ENCODE assay signal across 26 mouse cellular contexts in the genomic region with DNA sequence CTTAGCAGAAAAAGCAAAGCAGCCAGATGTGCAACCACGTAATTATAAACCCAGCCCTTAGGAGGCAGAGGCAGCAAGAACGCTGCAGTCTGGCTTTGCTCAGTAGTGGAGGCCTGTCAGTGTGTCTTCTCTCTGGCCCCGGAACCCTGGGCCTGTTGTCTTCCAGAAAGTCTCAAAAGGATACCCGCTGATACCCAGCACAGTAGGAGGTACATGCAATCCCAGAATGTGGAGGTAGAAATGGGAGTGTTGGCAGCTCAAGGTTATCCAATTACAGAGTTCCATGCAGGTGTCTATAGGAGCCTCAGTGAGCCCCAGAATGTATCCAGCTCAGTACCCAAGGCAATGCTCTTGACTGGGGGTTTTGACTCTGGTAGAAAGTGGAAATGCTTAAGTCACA.
"Had no signal": no experiment of that assay in that cellular context is flagged by ENCODE, and none has a peak within 500 bp of the region (broad histone marks: within the 10 kb centered on the region; RNA-seq: fewer than 3 reads in every experiment).

No protein-coding gene starts in this region.

- H3K9ac ChIP-seq: heart, embryonic 12.5 days; hindbrain, embryonic 12.5 days; hindbrain, embryonic 14.5 days; intestine, embryonic 15.5 days; limb, embryonic 13.5 days; limb, embryonic 15.5 days; liver, embryonic 12.5 days; liver, embryonic 14.5 days had no signal

- H3K9me3 ChIP-seq: heart, embryonic 10.5 days; heart, embryonic 12.5 days; hindbrain, embryonic 10.5 days; hindbrain, embryonic 12.5 days; intestine, embryonic 15.5 days; limb, embryonic 13.5 days; limb, embryonic 15.5 days; liver, embryonic 12.5 days had no signal

- H3K36me3 ChIP-seq: heart, embryonic 10.5 days; heart, embryonic 12.5 days; hindbrain, embryonic 10.5 days; hindbrain, embryonic 12.5 days; intestine, embryonic 15.5 days; limb, embryonic 13.5 days; limb, embryonic 15.5 days; liver, embryonic 12.5 days had no signal

- ATAC-seq: hindbrain, embryonic 16.5 days; inflammation-experienced regulatory T-cells, adult 6 months; intestine, embryonic 15.5 days; intestine, postnatal 0 days; liver, embryonic 12.5 days had no signal

- H3K4me1 ChIP-seq: hindbrain, embryonic 10.5 days; hindbrain, embryonic 12.5 days; limb, embryonic 15.5 days; liver, embryonic 12.5 days had no signal

- H3K27me3 ChIP-seq: heart, embryonic 12.5 days; hindbrain, embryonic 12.5 days; intestine, embryonic 15.5 days; limb, embryonic 13.5 days; limb, embryonic 15.5 days; liver, embryonic 12.5 days had no signal

- H3K4me2 ChIP-seq: heart, embryonic 12.5 days; hindbrain, embryonic 12.5 days; hindbrain, embryonic 14.5 days; intestine, embryonic 15.5 days; limb, embryonic 13.5 days; limb, embryonic 15.5 days; liver, embryonic 12.5 days had no signal

- H3K27ac ChIP-seq: gastrocnemius, adult 2 months; heart, embryonic 10.5 days; hindbrain, embryonic 10.5 days; hindbrain, embryonic 12.5 days; hindbrain, embryonic 14.5 days; intestine, embryonic 15.5 days; kidney, postnatal 0 days; limb, embryonic 13.5 days; limb, embryonic 15.5 days; liver, embryonic 12.5 days; liver, embryonic 14.5 days had no signal

- DNase-seq: gastrocnemius, adult 2 months; gastrocnemius, postnatal 10 days; gastrocnemius, postnatal 25 days; heart, postnatal 10 days; heart, postnatal 4 days; kidney, adult 18-20 months; kidney, adult 8-10 months; kidney, postnatal 14 days; kidney, postnatal 4 days; layer of hippocampus, adult 9-11 months; layer of hippocampus, postnatal 36 days; left cerebral cortex, postnatal 4 days had no signal

- H3K4me3 ChIP-seq: gastrocnemius, adult 2 months; heart, embryonic 10.5 days; heart, embryonic 12.5 days; hindbrain, embryonic 10.5 days; hindbrain, embryonic 12.5 days; intestine, embryonic 15.5 days; limb, embryonic 13.5 days; limb, embryonic 15.5 days; liver, embryonic 12.5 days had no signal
